Mouse (Mus musculus) embryo, embryonic 11 days (tissue): Measurements from ENCODE around the gene Tmem171.

ENCODE experiments used
- DNase-seq: peaks from one replicate; pipeline ENCODE4 v3.0.0-alpha.2; 2015

Tmem171 gene

GRCm38 (mm10) chr13:98694773-98695314 lies at the start of gene Tmem171:
Gene Tmem171 (minus strand): TSS chr13:98694834.
- peak; percentile 55 for DNase-seq

GRCm38 (mm10) chr13:98743829-98744228 lies 49.2 kb upstream of the Tmem171 start:
- no peak for DNase-seq

- no peak for DNase-seq
Observed at GRCm38 (mm10) chr13:98743214-98743613, 48.6 kb upstream of the Tmem171 start.

DNA sequence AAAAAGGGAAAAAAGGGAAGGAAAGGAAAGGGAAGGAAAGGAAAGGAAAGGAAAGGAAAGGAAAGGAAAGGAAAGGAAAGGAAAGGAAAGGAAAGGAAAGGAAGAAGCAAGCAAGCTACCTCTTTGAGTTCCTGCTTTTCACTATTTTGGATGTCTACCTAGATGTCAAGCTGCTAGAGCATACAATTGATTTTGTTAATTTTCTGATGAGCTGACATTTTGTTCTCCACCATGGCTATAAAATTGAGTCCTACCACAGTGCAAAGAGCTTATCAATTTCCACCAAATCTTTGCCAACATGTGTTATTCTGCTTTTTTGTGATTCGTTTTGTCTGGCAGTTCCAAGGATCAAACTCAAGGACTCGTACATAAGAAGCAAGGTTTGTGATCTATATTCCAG lies 43.6 kb upstream of the Tmem171 start:
- no peak for DNase-seq

GRCm38 (mm10) chr13:98733292-98733691 lies 38.7 kb upstream of the Tmem171 start:
- no peak for DNase-seq

DNA sequence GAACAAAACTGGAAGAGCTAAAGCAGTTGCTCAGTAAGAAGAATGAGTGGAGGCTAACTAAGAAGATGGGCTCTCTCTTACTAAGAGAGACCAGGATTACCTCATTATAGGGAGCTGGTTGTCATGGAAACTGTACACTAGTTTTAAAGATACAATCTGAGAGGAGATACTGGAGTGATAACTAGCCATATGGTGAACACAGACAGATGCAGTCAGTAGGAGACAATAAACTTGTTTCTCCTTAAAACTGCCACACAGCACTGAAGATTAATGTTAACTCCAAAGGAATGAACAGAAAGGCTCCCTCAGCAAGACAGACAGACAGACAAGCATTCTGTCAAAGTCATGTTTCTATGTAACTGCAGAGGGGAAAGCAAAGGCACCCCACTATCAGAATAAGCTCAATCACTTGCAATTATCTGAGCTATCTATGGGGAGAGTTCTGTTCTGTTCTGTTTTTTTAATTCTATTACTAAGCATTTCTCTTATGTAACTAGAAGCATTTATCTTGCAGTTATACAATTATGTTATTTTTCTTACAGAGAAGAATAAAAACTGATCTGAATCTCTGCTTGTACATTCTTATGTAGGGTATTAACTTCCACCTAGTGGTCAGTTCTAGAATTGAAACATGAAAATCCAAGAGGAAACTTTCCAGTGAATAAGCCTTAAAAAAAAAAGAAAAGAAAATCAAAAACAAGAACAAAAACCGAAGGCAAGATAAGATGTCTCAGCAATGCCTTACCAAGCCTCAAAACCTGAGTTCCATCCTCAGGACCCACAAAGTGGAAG lies 34.8 kb upstream of the Tmem171 start:
- no peak for DNase-seq

DNA sequence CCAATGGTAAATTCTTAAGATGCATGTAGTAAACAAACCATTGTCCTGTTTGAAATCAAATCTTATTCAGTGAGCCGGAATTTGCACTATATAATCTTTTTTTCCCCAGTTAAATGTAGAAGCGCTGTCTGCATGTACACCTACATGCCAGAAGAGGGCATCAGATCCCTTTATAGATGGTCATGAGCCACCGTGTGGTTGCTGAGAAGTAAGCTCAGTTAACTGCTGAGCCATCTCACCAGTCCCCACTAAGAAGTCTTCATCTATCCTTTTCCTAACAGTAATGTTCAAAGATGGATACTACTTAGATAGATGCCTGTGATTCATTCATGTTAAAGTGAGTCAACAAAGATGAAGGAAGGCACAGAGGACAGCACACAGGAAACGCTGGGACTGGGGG lies 31.9 kb upstream of the Tmem171 start:
- peak; percentile 29 for DNase-seq

GRCm38 (mm10) chr13:98723430-98723829 lies 28.8 kb upstream of the Tmem171 start:
- no peak for DNase-seq

DNA sequence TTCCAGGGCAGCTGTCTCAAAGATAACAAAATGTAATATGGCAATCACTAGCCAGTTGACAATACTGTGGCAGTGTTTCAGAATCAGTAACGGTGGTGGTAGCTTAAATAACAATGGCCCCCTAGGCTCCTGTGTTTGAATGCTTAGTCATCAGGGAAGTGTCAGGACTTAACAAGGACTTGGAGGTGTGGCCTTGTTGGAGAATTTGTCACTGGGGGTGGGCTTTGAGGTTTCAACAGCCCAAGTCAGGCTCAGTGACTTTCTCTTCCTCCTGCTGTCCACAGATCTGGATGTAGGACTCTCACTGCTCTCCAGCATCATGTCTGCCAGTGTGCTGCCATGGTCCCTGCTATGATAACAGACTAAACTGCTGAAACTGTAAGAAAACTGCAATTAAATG lies 27.7 kb upstream of the Tmem171 start:
- DNase-seq, result no peak

- no peak for DNase-seq
Observed at GRCm38 (mm10) chr13:98716176-98716575, 21.5 kb upstream of the Tmem171 start.

DNA sequence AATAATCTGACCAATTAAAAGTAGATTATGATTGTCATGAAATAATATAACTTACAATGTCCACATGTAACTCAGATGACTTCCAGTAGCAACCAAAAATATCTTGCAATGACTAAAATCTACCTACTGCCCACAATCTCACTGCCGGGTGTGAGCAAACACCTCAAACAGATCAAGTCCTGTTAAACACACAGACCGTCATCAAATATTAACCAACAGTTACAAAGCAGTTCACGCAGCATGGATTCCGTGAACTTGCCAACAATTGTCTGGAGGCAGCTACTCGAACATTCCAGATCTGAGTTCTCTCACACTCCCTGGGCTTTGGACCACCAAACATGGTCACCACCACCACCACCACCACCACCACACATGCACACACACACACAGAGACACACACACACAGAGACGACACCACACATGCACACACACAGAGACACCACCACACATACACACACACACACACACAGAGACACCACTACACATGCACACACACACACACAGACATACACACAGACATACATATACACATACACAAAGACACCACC lies 20.9 kb upstream of the Tmem171 start:
- DNase-seq, result no peak

DNA sequence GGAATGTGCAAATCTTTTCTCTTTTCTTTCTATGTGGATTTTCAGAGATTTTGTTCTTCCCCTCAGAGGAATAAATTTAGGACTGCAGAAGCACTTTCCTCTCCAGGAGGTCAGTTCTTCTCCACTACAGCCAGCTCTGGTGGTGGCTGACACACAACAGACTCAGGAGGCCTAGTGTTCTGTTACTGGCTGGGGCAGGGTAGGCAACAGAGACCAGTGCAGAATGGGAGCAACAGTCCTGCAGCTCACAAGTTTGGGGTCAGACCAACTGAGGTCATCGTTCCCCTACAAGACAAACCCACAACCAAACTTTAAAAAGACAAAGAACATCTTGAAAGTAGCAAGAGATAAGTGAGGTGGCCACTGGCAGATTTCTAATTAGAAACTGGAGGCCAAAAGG lies 16.0 kb upstream of the Tmem171 start:
- DNase-seq, result no peak

GRCm38 (mm10) chr13:98710236-98710635 lies 15.6 kb upstream of the Tmem171 start:
- no peak for DNase-seq

- DNase-seq, result no peak
Observed at GRCm38 (mm10) chr13:98705501-98705900, 10.9 kb upstream of the Tmem171 start.

- DNase-seq, result no peak
Observed at GRCm38 (mm10) chr13:98703786-98704185, 9.2 kb upstream of the Tmem171 start.

DNA sequence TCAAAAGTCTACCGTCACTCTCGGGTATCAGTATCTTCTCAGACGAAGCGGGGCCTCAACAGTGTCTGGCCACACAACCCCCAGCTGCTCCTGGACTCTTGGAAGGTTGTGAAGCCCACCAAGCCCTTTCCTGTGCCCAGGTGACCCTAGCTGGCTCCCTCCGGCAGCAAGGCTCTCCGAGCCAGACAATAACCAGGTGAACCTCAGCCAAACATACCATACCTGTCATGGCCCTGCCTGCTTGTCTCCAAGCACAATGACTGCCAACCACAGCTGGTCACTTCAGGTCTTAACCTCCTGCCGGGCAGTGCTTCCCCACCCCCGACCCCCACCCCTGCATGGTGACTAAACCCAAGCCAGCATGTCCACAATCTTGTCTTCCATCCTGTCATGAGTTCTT lies 7.7 kb upstream of the Tmem171 start:
- DNase-seq, result no peak

DNA sequence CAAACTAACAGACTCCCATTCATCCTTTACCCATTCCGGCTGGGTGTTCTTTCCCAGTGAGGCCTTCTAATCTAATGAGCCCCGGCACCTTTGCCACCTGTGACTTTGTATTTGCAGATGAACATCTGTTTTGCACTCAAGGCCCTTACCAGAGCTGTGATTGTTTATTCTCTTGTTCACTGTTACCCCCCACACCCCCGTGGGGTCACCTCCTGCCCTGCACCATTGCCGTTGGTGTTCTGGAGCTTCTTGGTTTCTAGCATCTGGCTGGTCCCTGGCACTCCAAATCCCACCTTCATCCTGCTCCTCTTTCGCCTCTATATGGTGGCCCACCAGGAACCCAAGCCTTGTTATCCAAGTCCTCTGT lies 6.7 kb upstream of the Tmem171 start:
- DNase-seq, result no peak

DNA sequence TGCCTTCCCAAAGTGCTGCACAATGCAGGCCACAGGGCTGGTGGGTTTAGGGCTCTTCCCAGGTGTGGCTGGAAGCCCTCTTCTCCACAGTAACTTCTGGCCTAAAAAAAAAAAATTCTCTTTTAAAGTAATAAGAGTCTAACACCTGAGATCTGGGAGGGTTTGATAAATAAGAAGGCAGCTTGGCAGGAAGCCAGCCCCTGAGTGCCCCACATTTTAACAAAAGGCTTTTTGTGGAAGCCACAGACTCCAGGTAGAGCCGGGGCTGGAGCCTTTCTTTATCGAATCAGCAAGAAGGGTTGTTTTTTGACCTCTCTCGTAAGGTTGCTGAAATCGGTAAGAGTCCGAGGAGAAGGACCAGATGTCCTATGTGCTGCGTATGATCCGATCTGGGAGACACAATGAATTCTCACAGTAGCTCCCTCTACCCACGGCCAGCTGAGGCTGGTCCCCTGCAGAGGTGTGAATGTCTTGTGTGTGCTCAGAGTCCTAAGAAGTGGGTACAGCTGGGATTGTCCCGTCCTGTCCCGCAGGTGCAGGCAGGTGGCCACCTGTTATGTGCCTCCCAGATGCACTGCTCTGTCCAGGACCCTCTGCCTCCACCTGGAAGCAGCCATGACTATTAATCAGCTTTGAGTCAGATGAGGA lies 6.2 kb upstream of the Tmem171 start:
- no peak for DNase-seq

DNA sequence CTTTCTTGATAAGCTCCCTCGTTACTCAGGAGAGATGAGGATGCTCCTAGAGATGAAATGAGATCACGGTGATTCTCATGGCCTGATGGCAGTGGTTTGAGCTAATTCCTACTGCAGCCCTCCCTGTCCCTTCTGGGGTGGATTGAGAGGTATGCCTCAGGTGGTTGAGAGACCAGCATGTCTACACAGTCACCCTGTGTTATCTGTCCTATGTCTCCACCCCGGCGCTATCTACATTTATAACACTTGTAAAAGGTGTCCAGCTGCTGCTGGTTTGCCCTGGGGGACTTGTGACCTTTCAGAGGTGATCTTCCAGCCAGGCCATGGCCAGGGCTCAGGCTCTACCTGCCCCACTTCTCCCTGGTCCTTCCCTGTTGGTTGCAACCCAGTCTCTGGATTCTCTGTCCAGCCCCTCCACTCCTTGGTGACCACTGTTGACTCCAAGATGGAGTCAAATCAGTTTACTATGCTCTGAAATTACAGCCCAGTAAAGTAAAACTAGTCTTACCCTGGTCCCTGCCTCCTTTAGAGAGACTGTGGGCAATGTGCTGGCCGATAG lies 5.4 kb upstream of the Tmem171 start:
- no peak for DNase-seq

DNA sequence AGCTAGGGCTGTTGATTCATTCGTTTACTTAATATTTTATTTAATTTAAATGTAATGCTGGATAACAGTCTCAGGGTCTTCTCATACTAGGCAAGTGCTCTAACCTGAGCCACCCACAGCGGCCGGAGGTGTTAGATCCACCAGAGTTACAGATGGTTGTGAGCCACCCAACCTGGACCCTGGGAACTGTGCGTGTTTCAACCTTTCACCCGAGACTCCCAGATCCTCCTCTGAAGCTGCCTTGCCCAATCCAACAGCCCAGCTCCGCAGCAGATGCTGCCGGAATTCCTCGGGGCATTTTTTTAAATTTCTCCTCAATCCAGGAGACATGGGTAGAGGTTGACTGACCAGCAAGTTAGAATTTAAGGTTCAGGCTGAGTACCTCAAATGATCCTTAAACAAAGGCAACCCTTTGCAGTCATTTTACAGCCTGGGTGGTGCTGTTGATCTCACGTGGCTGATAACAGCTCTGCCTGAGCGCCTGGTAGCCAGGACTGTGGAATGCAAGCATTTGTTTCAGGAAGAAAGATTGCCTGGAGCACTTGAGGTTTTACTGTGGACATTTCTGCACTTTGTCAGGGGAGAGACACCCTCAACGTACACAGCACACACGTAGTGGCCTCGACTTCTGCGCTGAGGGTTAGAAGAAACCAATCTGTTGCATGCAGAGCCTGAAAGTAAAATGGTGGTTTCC lies 4.6 kb upstream of the Tmem171 start:
- DNase-seq, result no peak

DNA sequence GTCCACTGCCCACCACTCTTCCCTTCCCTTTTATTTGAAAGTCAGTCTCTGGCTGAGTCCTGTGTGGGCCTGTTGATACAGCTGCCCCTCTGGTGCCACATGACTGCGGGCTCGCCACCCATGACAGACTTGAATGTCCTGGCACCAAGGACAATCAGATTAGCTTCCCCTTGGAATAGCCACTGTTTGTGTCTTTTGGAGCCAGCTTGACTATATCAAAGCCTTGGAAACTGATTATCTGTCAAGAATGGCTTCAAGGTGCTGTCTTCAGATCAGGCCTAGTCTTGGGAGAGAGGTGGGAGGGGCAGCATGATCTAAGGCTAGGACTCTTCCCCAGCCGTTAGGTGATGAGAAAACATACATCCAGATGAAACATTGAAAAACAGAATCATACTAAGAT lies 2.1 kb upstream of the Tmem171 start:
- DNase-seq, result no peak

DNA sequence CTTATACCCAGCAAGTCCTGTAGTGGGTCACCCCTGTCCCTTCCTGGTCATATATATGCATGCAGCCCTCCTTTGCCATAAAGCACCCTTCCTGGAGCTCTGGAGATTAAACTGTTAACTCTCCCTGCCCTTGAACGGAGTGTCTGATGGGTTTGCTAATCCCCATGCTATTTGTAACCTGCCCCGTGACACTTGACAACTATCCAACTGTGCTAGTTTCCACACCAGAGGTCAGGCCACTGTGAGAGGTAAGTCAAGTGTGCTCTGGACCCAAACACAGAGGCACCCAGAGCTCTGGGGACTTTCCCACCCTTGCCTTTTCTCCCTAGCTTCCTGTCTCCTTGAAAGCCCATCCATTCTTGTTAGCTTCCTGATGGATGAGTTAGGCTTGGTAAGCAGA lies 912 bp upstream of the Tmem171 start:
- DNase-seq, result no peak

- no peak for DNase-seq
Observed at GRCm38 (mm10) chr13:98693316-98693715, 1.3 kb downstream of the Tmem171 start.
